Mouse (Mus musculus): ENCODE results near the gene Nck2.

DNA sequence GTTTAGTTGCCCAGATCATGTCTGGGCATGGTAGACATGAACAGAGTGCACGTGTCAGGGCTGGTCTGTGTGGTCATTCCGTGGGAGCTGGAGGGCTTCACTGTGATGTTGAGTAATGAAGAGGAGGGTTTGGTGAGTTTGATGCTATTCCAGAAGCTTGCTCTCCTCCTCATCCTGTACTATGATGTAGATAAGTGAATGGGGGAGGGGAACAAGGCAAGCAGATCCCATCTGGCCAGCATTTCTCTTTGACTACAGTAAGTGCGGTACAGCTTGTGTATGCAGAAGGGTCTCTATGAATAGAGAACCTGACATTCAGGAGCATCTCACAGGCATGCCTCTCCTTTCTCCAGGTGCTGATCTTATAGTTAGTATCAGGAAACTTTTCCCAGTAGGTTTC, 52.6 kb downstream of the Nck2 start:
- TF ChIP-seq CTCF (IDR thresholded peaks at IDR 0.05; ENCODE audit: low read depth) (no peak), EP300 (IDR thresholded peaks at IDR 0.05; ENCODE audit: low read depth) (no peak)

All from liver, postnatal 0 days (tissue).